Mouse (Mus musculus): ENCODE measurements at regions not wholly inside any gene's neighbourhood (a gene's known extent, or its start where the extent isn't known, plus 50 kb on each side); places are given as distances from the start of the nearest gene placed in this dataset.

GRCm38 (mm10) chr5:111800511-111800910, 66.8 kb downstream of the Gm26897 start:
- Histone ChIP-seq H3K4me1 (ENCODE audit: control insufficient read depth in 1 of 2, insufficient read depth in 2 of 2, low read length in 2 of 2) (no peaks in the 10 kb centered on the region), H3K4me3 (ENCODE audit: control insufficient read depth in 1 of 2, insufficient read depth in 1 of 2, low read depth in 2 of 2, low read length in 2 of 2) (no peak overlapping the region), H3K27ac (ENCODE audit: control insufficient read depth, low read depth, low read length) (no peak overlapping the region), H3K9me3 (replicated peaks; ENCODE audit: insufficient read depth, low read length) (no peaks in the 10 kb centered on the region), H3K9ac (ENCODE audit: control insufficient read depth, low read depth, low read length, poor library complexity, severe bottlenecking) (no peak overlapping the region), H3K27me3 (ENCODE audit: control insufficient read depth in 1 of 2, insufficient read depth in 2 of 2, low read length in 2 of 2) (no peaks in the 10 kb centered on the region), H3K79me2 (ENCODE audit: control insufficient read depth, insufficient read depth, low read length, poor library complexity) (no peaks in the 10 kb centered on the region), H3K36me3 (ENCODE audit: control insufficient read depth in 1 of 2, insufficient read depth in 2 of 2, low read length in 2 of 2) (no peaks in the 10 kb centered on the region)
- no peak for DNase-seq (ENCODE audit: low read depth, low spot score)
- TF ChIP-seq EP300 (IDR thresholded peaks at IDR 0.05; ENCODE audit: low read depth in 1 of 2, low read length in 2 of 2) (no peak), GABPA (IDR thresholded peaks at IDR 0.05; ENCODE audit: low read depth, low read length) (no peak), JUND (IDR thresholded peaks at IDR 0.05; ENCODE audit: low read depth, low read length) (no peak), MAX (IDR thresholded peaks at IDR 0.05; ENCODE audit: low read length) (no peak), RCOR1 (IDR thresholded peaks at IDR 0.05; ENCODE audit: low read depth, low read length) (no peak), GATA1 (IDR thresholded peaks at IDR 0.05; ENCODE audit: low read depth, low read length) (no peak), MAFK (IDR thresholded peaks at IDR 0.05; ENCODE audit: borderline replicate concordance, low read depth, low read length) (no peak), USF2 (IDR thresholded peaks at IDR 0.05; ENCODE audit: borderline replicate concordance in 1 of 2, insufficient read depth in 1 of 2, low read depth in 1 of 2, low read length in 2 of 2) (no peak), ZKSCAN1 (IDR thresholded peaks at IDR 0.05; ENCODE audit: low read depth, low read length) (no peak), SMC3 (IDR thresholded peaks at IDR 0.05; ENCODE audit: low read depth, low read length) (no peak), ETS1 (IDR thresholded peaks at IDR 0.05; ENCODE audit: low read depth, low read length) (no peak), CHD1 (IDR thresholded peaks at IDR 0.05; ENCODE audit: low read depth, low read length) (no peak), TBP (IDR thresholded peaks at IDR 0.05; ENCODE audit: low read depth, low read length) (no peak), USF1 (IDR thresholded peaks at IDR 0.05; ENCODE audit: low read depth, low read length) (no peak), ELF1 (IDR thresholded peaks at IDR 0.05; ENCODE audit: low read depth, low read length) (no peak), CTCF (IDR thresholded peaks at IDR 0.05 in 2 of 3, conservative IDR thresholded peaks at IDR 0.05 in 1 of 3; ENCODE audit: control insufficient read depth in 1 of 3, insufficient read depth in 1 of 3, low read depth in 2 of 3, low read length in 3 of 3, poor library complexity in 1 of 3, severe bottlenecking in 1 of 3) (no peak), NRF1 (IDR thresholded peaks at IDR 0.05; ENCODE audit: insufficient read depth, low read depth, low read length, poor library complexity, severe bottlenecking) (no peak), MYC (IDR thresholded peaks at IDR 0.05; ENCODE audit: low read depth, low read length) (no peak), RAD21 (IDR thresholded peaks at IDR 0.05; ENCODE audit: low read depth, low read length) (no peak), UBTF (IDR thresholded peaks at IDR 0.05; ENCODE audit: borderline replicate concordance, insufficient read depth, low read depth, low read length) (no peak)

- DNase-seq (ENCODE audit: low read depth, low spot score), result no peak
- Histone ChIP-seq H3K4me1 (ENCODE audit: control insufficient read depth in 1 of 2, insufficient read depth in 2 of 2, low read length in 2 of 2) (no peaks in the 10 kb centered on the region), H3K36me3 (ENCODE audit: control insufficient read depth in 1 of 2, insufficient read depth in 2 of 2, low read length in 2 of 2) (no peaks in the 10 kb centered on the region), H3K27me3 (ENCODE audit: control insufficient read depth in 1 of 2, insufficient read depth in 2 of 2, low read length in 2 of 2) (no peaks in the 10 kb centered on the region), H3K9ac (ENCODE audit: control insufficient read depth, low read depth, low read length, poor library complexity, severe bottlenecking) (no peak overlapping the region), H3K9me3 (replicated peaks; ENCODE audit: insufficient read depth, low read length) (no peaks in the 10 kb centered on the region), H3K79me2 (ENCODE audit: control insufficient read depth, insufficient read depth, low read length, poor library complexity) (no peaks in the 10 kb centered on the region), H3K4me3 (ENCODE audit: control insufficient read depth in 1 of 2, insufficient read depth in 1 of 2, low read depth in 2 of 2, low read length in 2 of 2) (no peak overlapping the region), H3K27ac (ENCODE audit: control insufficient read depth, low read depth, low read length) (no peak overlapping the region)
- no peak for TF ChIP-seq POLR2A (IDR thresholded peaks at IDR 0.05; ENCODE audit: control insufficient read depth in 1 of 2, insufficient read depth in 1 of 2, low read depth in 1 of 2, low read length in 2 of 2, poor library complexity in 1 of 2)
- TF ChIP-seq KAT2A (conservative IDR thresholded peaks at IDR 0.05; ENCODE audit: low read depth, low read length), result no peak
- no peak for TF ChIP-seq ZNF384 (IDR thresholded peaks at IDR 0.05; ENCODE audit: low read depth, low read length)
- no peak for TF ChIP-seq CHD1 (IDR thresholded peaks at IDR 0.05; ENCODE audit: low read depth, low read length)
- TF ChIP-seq ZMIZ1 (IDR thresholded peaks at IDR 0.05; ENCODE audit: low read depth, low read length), result no peak
- no peak for TF ChIP-seq MYC (IDR thresholded peaks at IDR 0.05; ENCODE audit: low read depth, low read length)
- TF ChIP-seq SIN3A (IDR thresholded peaks at IDR 0.05; ENCODE audit: low read length), result no peak
- TF ChIP-seq ELF1 (IDR thresholded peaks at IDR 0.05; ENCODE audit: low read depth, low read length), result no peak
Measured at GRCm38 (mm10) chr5:111801051-111801450, 67.3 kb downstream of the Gm26897 start.
